Mouse (Mus musculus) effector memory CD4-positive, alpha-beta T cell, adult 5 months (primary cell): Measurements from ENCODE around the gene Anp32e. TPM values are rescaled to one million over a fixed set of nuclear protein-coding genes. Genes with fewer than 3 reads are reported as not detected.

Experiments used
- polyA plus RNA-seq: library from polyadenylated mRNA; unstranded; fragments of 100-300 nt; shearing (Covaris generic); gene quantifications from one replicate; pipeline ENCODE4 v1.2.1, GENCODE M21; 2017

The Anp32e gene
- polyA plus RNA-seq: 215 TPM

DNA sequence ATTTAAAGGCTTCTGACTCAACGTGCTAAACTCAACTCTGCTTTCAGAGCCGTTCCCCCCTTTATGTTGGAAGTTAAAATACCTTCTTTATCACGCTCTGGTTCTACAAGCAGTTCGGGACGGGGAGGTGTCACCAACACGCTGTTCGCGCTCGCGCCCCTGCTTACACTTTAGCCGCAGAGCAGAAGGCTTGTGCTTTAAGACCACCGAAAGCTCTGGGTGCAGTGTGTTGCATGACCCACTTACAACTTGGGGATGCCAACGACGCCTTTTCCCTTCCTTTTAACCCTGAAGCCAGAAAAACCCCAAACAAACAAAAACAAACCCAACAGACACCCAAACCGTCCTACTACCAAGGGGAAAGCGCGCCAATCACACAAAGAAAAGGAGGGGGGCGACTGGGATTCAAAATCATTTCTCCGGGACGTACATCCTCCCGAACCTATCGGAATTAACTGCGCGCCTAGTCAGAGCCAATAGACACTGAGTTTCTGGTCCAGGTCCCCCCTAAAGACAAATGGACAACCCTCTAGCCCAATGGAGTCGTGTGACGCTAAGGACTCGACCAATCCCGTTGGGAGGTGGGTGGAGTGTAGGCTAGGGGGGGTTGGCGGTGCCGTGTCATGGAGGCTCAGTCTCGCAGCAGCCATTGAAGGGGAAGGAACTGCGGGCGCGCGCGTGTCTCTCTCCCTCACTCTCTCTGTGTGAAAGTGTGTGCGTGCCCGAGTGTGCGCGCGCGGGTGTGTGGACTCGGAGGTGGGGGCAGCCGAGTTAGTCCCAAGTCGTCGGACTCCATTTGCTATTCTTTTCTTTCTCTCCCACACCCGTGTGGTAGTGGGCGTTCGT, at the start of gene Anp32e:
TSS of gene Anp32e (plus strand) at position 589 of the 846 bp plus-strand sequence.

GRCm38 (mm10) chr3:95881979-95882815, 46.8 kb upstream of the Anp32e start, which contains the start of gene Ciart:
Gene Ciart (minus strand): TSS chr3:95882251.

GRCm38 (mm10) chr3:95891211-95892065, 37.6 kb upstream of the Anp32e start, which contains the start of gene BC028528:
Gene BC028528 (minus strand): TSS chr3:95892005.

DNA sequence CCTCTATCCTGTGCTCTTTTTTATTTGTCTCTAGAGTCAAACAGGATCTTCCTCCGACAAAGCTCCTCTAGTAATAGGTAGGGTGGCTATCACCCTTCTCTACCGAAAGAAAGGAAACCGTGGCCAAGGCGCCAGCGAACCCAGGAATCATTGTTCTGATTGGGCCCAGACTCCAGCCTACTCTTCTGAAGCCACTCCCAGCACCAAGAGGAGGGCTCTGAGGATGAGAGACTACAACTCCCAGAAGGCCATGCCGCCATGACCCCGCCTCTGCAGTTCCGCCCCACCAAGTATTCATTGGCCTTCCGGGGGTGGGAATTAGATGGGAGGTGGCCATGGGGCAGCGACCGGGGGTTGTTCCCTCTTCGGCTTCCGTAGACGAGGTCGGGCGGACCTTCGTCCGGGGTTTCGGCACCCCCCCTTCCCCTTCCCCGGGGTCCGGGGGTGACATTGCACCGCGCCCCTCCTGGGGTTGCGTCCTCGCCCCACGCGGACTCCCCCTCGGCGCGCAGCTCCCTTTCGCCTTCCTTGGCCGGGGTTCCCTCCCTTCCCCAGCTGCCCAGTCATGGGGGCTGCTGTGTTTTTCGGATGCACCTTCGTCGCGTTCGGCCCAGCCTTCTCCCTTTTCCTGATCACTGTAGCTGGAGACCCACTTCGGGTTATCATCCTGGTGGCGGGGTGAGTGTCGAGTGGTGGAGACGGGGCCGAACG, 35.3 kb upstream of the Anp32e start, which contains the start of gene Aph1a:
TSS of gene Aph1a (plus strand) at position 364 of the 711 bp plus-strand sequence.

GRCm38 (mm10) chr3:95904568-95904967, 24.5 kb upstream of the Anp32e start, which contains the start of gene Car14:
Gene Car14 (minus strand): TSS chr3:95904691.

DNA sequence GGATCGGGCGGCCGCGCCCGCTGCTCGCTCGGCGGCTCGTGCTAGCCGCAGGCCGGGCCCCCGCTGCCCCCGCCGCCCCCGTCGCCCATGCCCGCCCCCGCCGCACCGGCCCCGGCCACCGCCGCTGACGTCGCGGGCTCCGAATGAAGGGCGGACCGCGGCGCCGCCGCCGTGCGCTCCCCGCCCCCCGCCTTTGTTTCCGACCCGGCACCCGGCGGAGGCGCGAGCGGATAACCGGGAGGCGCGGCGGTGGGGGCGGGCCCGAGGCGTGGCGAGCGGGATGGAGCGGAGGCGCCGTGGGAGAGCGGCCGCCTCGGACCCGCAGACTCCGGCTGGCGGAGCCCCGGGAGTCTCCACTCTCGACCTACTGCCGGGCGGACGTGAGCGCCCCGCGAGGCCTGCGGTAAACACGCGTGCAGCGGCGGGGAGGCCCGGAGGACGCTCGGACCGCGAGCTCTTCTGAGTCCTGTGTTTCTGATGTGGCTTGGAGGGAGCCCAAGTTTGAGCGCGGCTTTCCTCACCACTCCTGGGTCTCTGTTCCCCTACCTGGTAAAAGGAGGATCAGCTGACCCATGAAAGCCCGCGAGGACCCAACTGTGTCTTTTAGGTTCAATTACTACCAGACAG, 66.9 kb downstream of the Anp32e start, which contains the start of gene Plekho1:
TSS of gene Plekho1 (minus strand) at position 200 of the 627 bp plus-strand sequence.

Other genes with a start within 250 kb of the Anp32e start
- gene Adamtsl4, start 241.3 kb upstream of the Anp32e start, polyA plus RNA-seq: 2.6 TPM
- gene Ecm1, start 189.7 kb upstream of the Anp32e start, polyA plus RNA-seq: 12.3 TPM
- 48.3 TPM for gene Tars2, start 169.0 kb upstream of the Anp32e start, polyA plus RNA-seq
- gene Rprd2, start 110.4 kb upstream of the Anp32e start, polyA plus RNA-seq: 52.7 TPM
- gene Prpf3, start 73.4 kb upstream of the Anp32e start, polyA plus RNA-seq: 37.2 TPM
- 101 TPM for gene Mrps21, start 57.7 kb upstream of the Anp32e start, polyA plus RNA-seq
- gene Ciart, start 47.0 kb upstream of the Anp32e start, polyA plus RNA-seq: 23.2 TPM
- gene BC028528, start 37.2 kb upstream of the Anp32e start, polyA plus RNA-seq: not detected
- 39.2 TPM for gene Aph1a, start 35.3 kb upstream of the Anp32e start, polyA plus RNA-seq
- not detected for gene Car14, start 24.6 kb upstream of the Anp32e start, polyA plus RNA-seq
- gene Plekho1, start 66.8 kb downstream of the Anp32e start, polyA plus RNA-seq: 14.1 TPM
- gene Vps45, start 129.2 kb downstream of the Anp32e start, polyA plus RNA-seq: 11.1 TPM
- 17.9 TPM for gene Otud7b, start 175.3 kb downstream of the Anp32e start, polyA plus RNA-seq
- gene Mtmr11, start 232.8 kb downstream of the Anp32e start, polyA plus RNA-seq: 2.8 TPM
- 132 TPM for gene Sf3b4, start 243.1 kb downstream of the Anp32e start, polyA plus RNA-seq